ENCODE assay signal across 8 mouse cellular contexts in the genomic region with DNA sequence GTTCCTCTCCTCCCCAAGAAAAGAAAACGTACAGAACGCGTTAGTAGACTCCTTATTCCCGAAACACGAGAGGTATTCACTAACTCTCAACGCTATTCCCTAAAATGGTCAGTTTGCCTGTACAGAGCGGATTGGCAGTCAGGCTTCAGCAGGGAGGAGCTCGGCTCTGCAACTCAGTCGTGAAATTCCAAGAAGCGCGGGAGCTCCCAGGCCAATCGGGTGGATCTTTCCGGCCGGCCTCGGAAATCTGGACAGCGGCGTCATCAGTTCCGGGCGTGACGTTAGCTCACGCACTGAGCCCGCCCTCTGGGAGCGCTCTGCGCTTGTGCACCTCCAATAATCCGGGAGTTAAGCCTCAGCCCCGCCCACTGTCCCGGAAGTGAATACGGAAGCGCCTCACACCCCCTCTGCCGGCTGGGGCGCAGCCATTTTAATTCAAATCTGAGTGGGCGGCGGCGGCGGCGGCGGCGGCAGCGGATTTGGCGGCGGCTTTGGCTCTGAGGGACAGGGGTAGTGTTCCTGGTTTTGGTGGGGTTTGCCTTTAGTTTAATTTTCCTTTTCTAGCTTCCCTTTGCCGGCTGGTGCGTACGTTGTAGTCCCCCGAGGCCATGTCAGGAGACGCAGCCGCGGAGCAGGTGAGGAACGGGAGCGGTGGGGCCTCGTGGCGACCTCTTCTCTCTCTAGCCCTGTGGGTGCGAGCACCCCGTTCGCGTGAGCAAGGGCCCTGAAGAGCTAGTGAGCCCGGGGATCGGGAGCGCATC. TPM values are rescaled to one million over a fixed set of nuclear protein-coding genes. Genes with fewer than 3 reads are reported as not detected.
DNase-seq lines count a peak whose midpoint lies in the region; ATAC-seq and TF ChIP-seq lines count a peak whose summit lies in the region.

A gene (plus strand): TSS at position 456 of the 761 bp plus-strand sequence.

- H3K9me3 ChIP-seq in ES-Bruce4 (replicated peaks; ENCODE audit: control insufficient read depth, insufficient read depth, low read length, poor library complexity, severe bottlenecking) = no peaks in the 10 kb centered on the region
- H3K9me3 ChIP-seq in forebrain, embryonic 13.5 days (replicated peaks) = no peaks in the 10 kb centered on the region
- no peaks in the 10 kb centered on the region for H3K9me3 ChIP-seq in liver, postnatal 0 days (ENCODE audit: low read length)
- H3K9me3 ChIP-seq in neural tube, embryonic 14.5 days (ENCODE audit: control insufficient read depth, low read length) = no peaks in the 10 kb centered on the region

- intact Hi-C loops in heart, postnatal 10 days (cut with DNase I) = no loop called here

- under 1% methylated on average over 59 of the region's 59 CpGs for WGBS in forebrain, embryonic 13.5 days
- WGBS in large intestine, adult 2 months = under 1% methylated on average over 59 of the region's 59 CpGs
- under 1% methylated on average over 55 of the region's 59 CpGs for WGBS in liver, postnatal 0 days (ENCODE audit: insufficient replicate concordance)
- WGBS in neural tube, embryonic 14.5 days = under 1% methylated on average over 59 of the region's 59 CpGs

- peak; percentile 99 for ATAC-seq in cerebellum, adult (ENCODE audit: insufficient number of reproducible peaks, low FRiP score, low TSS enrichment)
- ATAC-seq in forebrain, embryonic 13.5 days = peak; percentile 100
- ATAC-seq in liver, postnatal 0 days = peak; percentile 99
- ATAC-seq in neural tube, embryonic 14.5 days (ENCODE audit: low read depth) = peak; percentile 100

- TF ChIP-seq EP300 in ES-Bruce4 (IDR thresholded peaks at IDR 0.05; ENCODE audit: insufficient read depth, low read depth, low read length) = no peak
- peak; percentile 80 for TF ChIP-seq EP300 in liver, postnatal 0 days (IDR thresholded peaks at IDR 0.05; ENCODE audit: low read depth)

- H3K9ac ChIP-seq in ES-Bruce4 (ENCODE audit: low read depth, poor library complexity, severe bottlenecking) = peak within 1 kb of the TSS; percentile 92
- peak within 1 kb of the TSS; percentile 96 for H3K9ac ChIP-seq in forebrain, embryonic 13.5 days
- H3K9ac ChIP-seq in liver, postnatal 0 days (replicated peaks) = peak within 1 kb of the TSS; percentile 87
- peak within 1 kb of the TSS; percentile 92 for H3K9ac ChIP-seq in neural tube, embryonic 14.5 days (replicated peaks; ENCODE audit: low read depth, low read length)

- no peaks in the 10 kb centered on the region for H3K27me3 ChIP-seq in ES-Bruce4 (ENCODE audit: control insufficient read depth, insufficient read depth, low read length, poor library complexity, severe bottlenecking)
- H3K27me3 ChIP-seq in forebrain, embryonic 13.5 days = no peaks in the 10 kb centered on the region
- H3K27me3 ChIP-seq in liver, postnatal 0 days (ENCODE audit: insufficient read depth, low read length) = no peaks in the 10 kb centered on the region
- no peaks in the 10 kb centered on the region for H3K27me3 ChIP-seq in neural tube, embryonic 14.5 days (ENCODE audit: control insufficient read depth, insufficient read depth, low read length)

- peak within 1 kb of the TSS; percentile 94 for H3K4me3 ChIP-seq in ES-Bruce4 (ENCODE audit: low read depth, low read length)
- peak within 1 kb of the TSS; percentile 95 for H3K4me3 ChIP-seq in forebrain, embryonic 13.5 days
- H3K4me3 ChIP-seq in liver, postnatal 0 days (ENCODE audit: low read depth, low read length) = peak within 1 kb of the TSS; percentile 89
- peak within 1 kb of the TSS; percentile 83 for H3K4me3 ChIP-seq in neural tube, embryonic 14.5 days (ENCODE audit: low read depth, low read length)

- H3K36me3 ChIP-seq in ES-Bruce4 (ENCODE audit: control insufficient read depth, insufficient read depth, low read length, poor library complexity, severe bottlenecking) = peaks cover 15% of the 10 kb centered on the region
- H3K36me3 ChIP-seq in forebrain, embryonic 13.5 days (ENCODE audit: poor library complexity, severe bottlenecking) = no peaks in the 10 kb centered on the region
- 0 out of 2 replicates have a peak, but pooled peaks cover 2% of the 10 kb centered on the region for H3K36me3 ChIP-seq in liver, postnatal 0 days (replicated peaks; ENCODE audit: insufficient read depth, low read length)
- no peaks in the 10 kb centered on the region for H3K36me3 ChIP-seq in neural tube, embryonic 14.5 days (ENCODE audit: control insufficient read depth, insufficient read depth, low read length)

- peak; percentile 52 for TF ChIP-seq POLR2A in ES-Bruce4 (IDR thresholded peaks at IDR 0.05; ENCODE audit: insufficient read depth, low read length)

- peak within 1 kb of the TSS; percentile 95 for H3K27ac ChIP-seq in ES-Bruce4 (ENCODE audit: insufficient read depth, low read length)
- H3K27ac ChIP-seq in forebrain, embryonic 13.5 days = peak within 1 kb of the TSS; percentile 88
- peak within 1 kb of the TSS; percentile 92 for H3K27ac ChIP-seq in liver, postnatal 0 days (ENCODE audit: low read depth)
- peak within 1 kb of the TSS; percentile 92 for H3K27ac ChIP-seq in neural tube, embryonic 14.5 days (ENCODE audit: low read depth, low read length)

- peak; percentile 99 to 100 for DNase-seq in heart, postnatal 10 days
- peak; percentile 97 for DNase-seq in large intestine, adult 2 months (ENCODE audit: low read depth, low spot score)
- DNase-seq in liver, postnatal 0 days = peak; percentile 99
- peak; percentile 99 for DNase-seq in testis, postnatal 10 days (ENCODE audit: low spot score)

- TF ChIP-seq CTCF in ES-Bruce4 (IDR thresholded peaks at IDR 0.05; ENCODE audit: low read depth, low read length) = no peak
- peak; percentile 61 for TF ChIP-seq CTCF in liver, postnatal 0 days (IDR thresholded peaks at IDR 0.05; ENCODE audit: low read depth)

- peak within 1 kb of the TSS; percentile 72 for H3K4me2 ChIP-seq in forebrain, embryonic 13.5 days
- peak within 1 kb of the TSS; percentile 88 for H3K4me2 ChIP-seq in liver, postnatal 0 days (ENCODE audit: low read depth, low read length)
- peak within 1 kb of the TSS; percentile 81 for H3K4me2 ChIP-seq in neural tube, embryonic 14.5 days (ENCODE audit: low read depth, low read length)

- peaks cover 7% of the 10 kb centered on the region for H3K4me1 ChIP-seq in ES-Bruce4 (ENCODE audit: control insufficient read depth, insufficient read depth, low read length)
- peaks cover 37% of the 10 kb centered on the region for H3K4me1 ChIP-seq in forebrain, embryonic 13.5 days
- peaks cover 15% of the 10 kb centered on the region for H3K4me1 ChIP-seq in liver, postnatal 0 days (ENCODE audit: insufficient read depth)
- peaks cover 19% of the 10 kb centered on the region for H3K4me1 ChIP-seq in neural tube, embryonic 14.5 days (ENCODE audit: control insufficient read depth, insufficient read depth, low read length)

RNA-seq across cellular contexts. Expression of the gene that starts here (rescaled TPM):
- polyA plus RNA-seq in ES-Bruce4 (2011; ENCODE audit: insufficient read depth, insufficient read length, low read depth, missing spikeins) = 78.4 and 85.7 TPM in 2 replicates
- polyA plus RNA-seq in forebrain, embryonic 13.5 days (2015; fragmentation: Nextera tagmentation; extraction: Ambion mirVana) = 117 and 118 TPM in 2 replicates
- 10 to 100 TPM; 21.2 to 23.5 TPM for total RNA-seq in heart, postnatal 10 days (2021)
- 9.0 and 9.9 TPM in 2 replicates for polyA plus RNA-seq in large intestine, adult 2 months (2012; rRNA removed)
- polyA plus RNA-seq in liver, postnatal 0 days (2015; fragmentation: Nextera tagmentation; extraction: Ambion mirVana) = 23.0 and 24.3 TPM in 2 replicates
- 104 and 105 TPM in 2 replicates for polyA plus RNA-seq in neural tube, embryonic 14.5 days (2014; fragmentation: Nextera tagmentation; extraction: Ambion mirVana)

Comparison
In these comparisons a context has a peak if more than half of its experiments do, and no peak if none do; other contexts are left out.
1. Peak in every context shown above with its lines: DNase-seq, ATAC-seq, H3K4me3 ChIP-seq and H3K27ac ChIP-seq.